Mouse (Mus musculus) Patski (cell line): ENCODE data around the gene Usp47. TPM values are rescaled to one million over a fixed set of nuclear protein-coding genes. Genes with fewer than 3 reads are reported as not detected.
A peak's percentile ranks its signal among the peaks of the same experiment; 100 is the strongest.

Experiments
- ATAC-seq: fragments of 100-300 bp; one replicate; pipeline ENCODE4 v1.8.0; 2021
- CTCF ChIA-PET: fragments of 350-600 bp; sonication (Branson Sonifier 250); formaldehyde crosslinking; loops from one replicate; lab custom pipeline; 2022; ENCODE audit warnings: inconsistent platforms; lab: Charles Lee
- POLR2A ChIA-PET: fragments of 350-600 bp; sonication (Branson Sonifier 250); formaldehyde crosslinking; loops from one replicate; lab custom pipeline; 2022; ENCODE audit warnings: antibody characterized with exemption, inconsistent platforms; lab: Charles Lee
- DNase-seq: peaks from one replicate; pipeline ENCODE4 v3.0.0-alpha.2; 2011; ENCODE audit warnings: low read depth, low spot score
- H3K27me3 ChIP-seq: fragments of 371-371 bp; one replicate; pipeline ENCODE4 v1.5.1; 2021
- CTCF ChIP-seq: fragments of 100-300 bp; IDR thresholded peaks from one replicate; pipeline ENCODE4 v1.5.1; 2021
- in situ Hi-C: fragments of 300-500 bp; cut with MboI; formaldehyde crosslinking; loops from 3 replicates; pipeline ENCODE4 v1.11.1; 2018; ENCODE audit warnings: low pct_unique_long_range_greater_than_20kb, mixed read lengths
- polyA plus RNA-seq: library from polyadenylated mRNA; unstranded; gene quantifications from one replicate; pipeline ENCODE4 v1.2.3, GENCODE M21; 2021

Usp47 gene
- 79.3 TPM for polyA plus RNA-seq

DNA sequence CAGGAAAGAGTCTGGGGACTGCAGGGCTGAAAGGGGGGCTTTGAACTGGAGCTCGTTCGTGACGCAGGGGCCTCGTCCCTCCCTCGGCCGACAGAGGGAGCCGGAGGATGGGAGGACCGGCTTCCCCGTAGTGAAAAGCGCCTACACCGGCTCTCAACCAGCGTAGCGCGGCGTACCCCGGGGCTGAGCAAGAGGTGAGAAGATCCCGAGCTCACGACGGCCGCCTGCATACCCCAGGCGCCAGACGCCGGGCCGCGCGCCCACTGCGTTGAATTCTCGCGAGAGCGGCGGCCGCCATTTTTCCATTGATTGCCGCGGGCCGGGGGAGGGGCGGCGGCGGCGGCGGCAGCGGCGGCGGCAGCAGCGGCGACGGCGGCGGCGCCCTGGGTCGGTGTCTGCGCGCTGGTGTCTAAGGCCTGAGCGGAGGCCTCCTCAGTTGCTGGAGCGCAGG is at the start of gene Usp47:
TSS of gene Usp47 (plus strand) at position 355 of the 451 bp plus-strand sequence.
- peak; percentile 75 for TF ChIP-seq CTCF
- ChIA-PET POLR2A (no interaction called here), CTCF (interaction anchor here (0.7 to 1.3 kb wide), 4 partner anchors 9 to 157 kb away, joined by 3 to 4 read pairs (median 3); no protein-coding TSS in a partner anchor)
- in situ Hi-C loops = no loop called here
- H3K27me3 ChIP-seq = no peaks in the 10 kb centered on the region
- ATAC-seq (peak; percentile 72), DNase-seq (no peak)

DNA sequence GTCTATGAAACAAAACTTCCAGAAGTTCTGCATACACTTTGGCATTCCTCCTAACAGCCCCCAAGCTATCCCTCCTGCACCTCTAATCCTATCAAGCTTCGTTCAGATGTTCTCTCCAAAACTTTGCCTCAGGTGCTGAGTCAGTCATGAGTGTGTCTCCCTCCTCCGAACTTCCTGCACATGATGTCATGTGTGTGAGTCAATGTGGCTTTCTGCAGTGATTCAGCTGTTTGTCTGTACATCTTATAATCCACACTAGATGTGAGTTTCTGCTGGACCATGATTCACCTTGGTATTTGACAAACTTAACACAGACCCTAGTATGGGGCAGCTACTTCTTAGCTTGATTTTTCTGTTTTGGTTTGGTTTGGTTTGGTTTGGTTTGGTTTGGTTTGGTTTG is 46.9 kb upstream of the Usp47 start:
- DNase-seq (peak; percentile 69), ATAC-seq (no peak)
- ChIA-PET CTCF (no interaction called here), POLR2A (interaction anchor here (1.4 kb wide), 1 partner anchor 10 kb away, joined by 3 read pairs; no protein-coding TSS in a partner anchor)
- in situ Hi-C loops = loop anchor here (10.0 kb wide), 1 partner anchor 612 kb away; no protein-coding TSS in a partner anchor
- no peaks in the 10 kb centered on the region for H3K27me3 ChIP-seq
- TF ChIP-seq CTCF = no peak

GRCm38 (mm10) chr7:111977871-111978270 is 45.4 kb upstream of the Usp47 start:
- in situ Hi-C loops = loop anchor here (10.0 kb wide), 1 partner anchor 613 kb away; no protein-coding TSS in a partner anchor
- ChIA-PET POLR2A (no interaction called here), CTCF (interaction anchor here (1.0 kb wide), 1 partner anchor 18 kb away, joined by 3 read pairs; no protein-coding TSS in a partner anchor)
- no peaks in the 10 kb centered on the region for H3K27me3 ChIP-seq
- DNase-seq (no peak), ATAC-seq (no peak)
- no peak for TF ChIP-seq CTCF

DNA sequence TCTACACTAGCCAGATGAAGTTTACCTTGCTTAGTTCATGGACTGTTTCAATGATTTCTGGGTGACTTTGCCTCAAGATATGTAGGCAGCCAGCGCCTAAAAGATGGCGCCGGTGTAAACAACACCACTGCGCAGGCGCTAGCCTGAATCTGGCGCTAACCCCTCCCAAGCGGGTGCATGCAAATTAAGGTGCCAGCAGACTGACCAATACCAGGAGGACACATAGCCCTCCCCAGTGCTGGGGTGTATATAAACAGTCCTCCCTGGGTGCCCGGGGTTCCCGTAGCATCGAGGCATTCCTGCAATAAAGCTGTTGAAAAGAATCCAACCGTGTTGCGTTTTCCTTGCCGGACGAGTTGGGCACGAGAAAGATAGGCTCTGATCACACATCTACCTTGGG is 41.0 kb upstream of the Usp47 start:
- POLR2A ChIA-PET = interaction anchor here (0.6 kb wide), 1 partner anchor 16 kb away, joined by 5 read pairs; no protein-coding TSS in a partner anchor
- ATAC-seq (no peak), DNase-seq (no peak)
- in situ Hi-C loops = no loop called here
- no peaks in the 10 kb centered on the region for H3K27me3 ChIP-seq
- no peak for TF ChIP-seq CTCF
- CTCF ChIA-PET = no interaction called here

GRCm38 (mm10) chr7:111984530-111984929 is 38.8 kb upstream of the Usp47 start:
- in situ Hi-C loops = no loop called here
- TF ChIP-seq CTCF = no peak
- H3K27me3 ChIP-seq = no peaks in the 10 kb centered on the region
- no peak for DNase-seq
- ChIA-PET POLR2A (interaction anchor here (1.8 kb wide), 1 partner anchor 10 kb away, joined by 3 read pairs; no protein-coding TSS in a partner anchor), CTCF (no interaction called here)
- ATAC-seq = peak; percentile 60

GRCm38 (mm10) chr7:111985266-111985665 is 38.0 kb upstream of the Usp47 start:
- H3K27me3 ChIP-seq = no peaks in the 10 kb centered on the region
- DNase-seq (no peak), ATAC-seq (no peak)
- in situ Hi-C loops = no loop called here
- ChIA-PET POLR2A (no interaction called here), CTCF (no interaction called here)
- no peak for TF ChIP-seq CTCF

GRCm38 (mm10) chr7:111986906-111987305 is 36.4 kb upstream of the Usp47 start:
- H3K27me3 ChIP-seq = no peaks in the 10 kb centered on the region
- ChIA-PET CTCF (interaction anchor here (1.0 to 1.2 kb wide), 3 partner anchors 11 to 69 kb away, joined by 3 read pairs; no protein-coding TSS in a partner anchor), POLR2A (interaction anchor here (0.9 to 1.2 kb wide), 2 partner anchors 10 to 69 kb away, joined by 3 read pairs; no protein-coding TSS in a partner anchor)
- no peak for DNase-seq
- ATAC-seq = peak; percentile 57
- in situ Hi-C loops = no loop called here
- TF ChIP-seq CTCF = no peak

DNA sequence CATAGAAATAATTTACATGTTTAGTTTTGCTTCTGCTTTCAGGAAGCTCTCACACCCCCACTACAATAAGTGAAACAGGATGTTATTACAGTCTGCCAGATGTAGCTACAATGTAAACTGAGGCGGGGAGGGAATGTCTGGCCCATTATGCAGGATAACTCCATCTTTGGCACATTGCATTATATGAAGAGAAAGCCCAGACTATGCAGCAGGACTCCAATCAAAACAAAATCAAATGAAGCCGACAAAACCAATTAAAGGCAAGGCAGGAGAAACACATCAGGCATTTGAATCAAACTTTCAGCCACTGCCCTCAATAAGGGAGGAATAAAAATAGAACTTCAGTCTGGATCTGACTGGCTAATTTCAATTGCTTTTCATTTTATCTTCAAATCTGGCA is 25.9 kb upstream of the Usp47 start:
- ChIA-PET POLR2A (no interaction called here), CTCF (interaction anchor here (1.4 kb wide), 1 partner anchor 14 kb away, joined by 3 read pairs; no protein-coding TSS in a partner anchor)
- in situ Hi-C loops = no loop called here
- DNase-seq = no peak
- ATAC-seq = no peak
- H3K27me3 ChIP-seq = no peaks in the 10 kb centered on the region
- TF ChIP-seq CTCF = no peak

GRCm38 (mm10) chr7:111998446-111999004 is 24.8 kb upstream of the Usp47 start:
- ChIA-PET CTCF (interaction anchor here (2.4 kb wide), 1 partner anchor 8 kb away, joined by 6 read pairs; no protein-coding TSS in a partner anchor), POLR2A (interaction anchor here (0.6 to 0.7 kb wide), 2 partner anchors 16 to 533 kb away, joined by 3 to 5 read pairs; no protein-coding TSS in a partner anchor)
- ATAC-seq = no peak
- TF ChIP-seq CTCF = no peak
- in situ Hi-C loops = no loop called here
- no peak for DNase-seq
- no peaks in the 10 kb centered on the region for H3K27me3 ChIP-seq

GRCm38 (mm10) chr7:111999376-111999775 is 23.9 kb upstream of the Usp47 start:
- POLR2A ChIA-PET = no interaction called here
- no peaks in the 10 kb centered on the region for H3K27me3 ChIP-seq
- DNase-seq (no peak), ATAC-seq (no peak)
- CTCF ChIA-PET = interaction anchor here (2.4 kb wide), 1 partner anchor 9 kb away, joined by 6 read pairs; no protein-coding TSS in a partner anchor
- TF ChIP-seq CTCF = no peak
- in situ Hi-C loops = no loop called here

DNA sequence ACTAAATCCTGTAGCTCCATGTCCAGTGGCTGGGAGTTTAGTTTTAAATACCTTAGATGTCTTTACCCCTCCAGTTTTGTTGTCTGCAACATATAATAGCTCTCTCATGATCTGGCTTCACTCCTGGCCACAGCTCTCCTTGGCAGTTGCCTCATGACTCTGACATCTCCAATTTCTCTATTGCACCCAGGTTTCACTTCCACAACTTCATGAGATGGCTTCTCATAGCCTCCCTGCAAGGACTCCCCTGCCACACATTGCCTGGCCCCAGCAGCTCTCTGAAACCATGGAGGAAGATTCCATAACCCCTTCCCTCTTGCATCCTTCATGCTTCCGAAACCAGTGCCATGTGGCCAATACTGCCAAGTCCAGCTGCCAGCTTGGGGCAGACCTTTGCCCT is 23.1 kb upstream of the Usp47 start:
- ChIA-PET CTCF (interaction anchor here (2.4 kb wide), 1 partner anchor 10 kb away, joined by 6 read pairs; no protein-coding TSS in a partner anchor), POLR2A (no interaction called here)
- DNase-seq (no peak), ATAC-seq (no peak)
- H3K27me3 ChIP-seq = no peaks in the 10 kb centered on the region
- no peak for TF ChIP-seq CTCF
- in situ Hi-C loops = no loop called here
